Mouse (Mus musculus) adrenal gland, postnatal 14 days (tissue): ENCODE measurements around the gene Gstp3. TPM values are rescaled to one million over a fixed set of nuclear protein-coding genes. Genes with fewer than 3 reads are reported as not detected.
"Not testable (repeated sequence)": the region's sequence is repeated elsewhere in the genome, so short reads cannot be mapped to it uniquely, and the experiment has no call there.

Source experiments
- DNase-seq: peaks from one replicate; pipeline ENCODE4 v3.0.0; 2021; ENCODE audit warnings: mixed read lengths
- total RNA-seq: library from RNA; stranded (reverse); gene quantifications from 2 replicates; pipeline ENCODE4 v1.2.3, GENCODE M21; 2021

The Gstp3 gene
- total RNA-seq, 1 experiment from 2014 or later = 58.0 TPM

DNA sequence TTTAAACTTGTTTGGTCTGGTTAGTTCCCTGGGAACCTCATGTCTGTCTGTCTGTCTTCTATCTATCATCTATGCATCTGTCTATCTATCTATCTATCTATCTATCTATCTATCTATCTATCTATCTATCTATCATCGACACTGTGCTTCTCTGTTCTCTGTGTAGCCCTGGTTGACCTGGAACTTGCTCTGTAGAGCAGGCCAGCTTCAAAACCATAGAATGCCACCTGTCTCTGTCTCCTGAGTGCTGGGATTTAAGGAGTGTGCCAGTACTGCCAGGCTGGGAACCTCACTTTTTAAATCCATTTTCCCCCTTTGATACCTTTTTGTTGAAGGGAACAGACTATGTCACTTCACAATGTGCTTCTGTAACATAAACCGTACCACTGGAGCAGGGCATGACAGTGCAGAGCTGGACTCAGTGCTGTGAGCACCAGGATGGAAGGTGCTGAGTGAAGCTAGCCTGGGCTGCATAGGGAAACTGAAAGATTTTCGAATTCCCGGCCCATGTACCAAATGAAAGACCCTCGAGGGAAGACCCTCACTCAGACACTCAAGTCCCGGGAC is 1.6 kb upstream of the Gstp3 start:
- no peak for DNase-seq

DNA sequence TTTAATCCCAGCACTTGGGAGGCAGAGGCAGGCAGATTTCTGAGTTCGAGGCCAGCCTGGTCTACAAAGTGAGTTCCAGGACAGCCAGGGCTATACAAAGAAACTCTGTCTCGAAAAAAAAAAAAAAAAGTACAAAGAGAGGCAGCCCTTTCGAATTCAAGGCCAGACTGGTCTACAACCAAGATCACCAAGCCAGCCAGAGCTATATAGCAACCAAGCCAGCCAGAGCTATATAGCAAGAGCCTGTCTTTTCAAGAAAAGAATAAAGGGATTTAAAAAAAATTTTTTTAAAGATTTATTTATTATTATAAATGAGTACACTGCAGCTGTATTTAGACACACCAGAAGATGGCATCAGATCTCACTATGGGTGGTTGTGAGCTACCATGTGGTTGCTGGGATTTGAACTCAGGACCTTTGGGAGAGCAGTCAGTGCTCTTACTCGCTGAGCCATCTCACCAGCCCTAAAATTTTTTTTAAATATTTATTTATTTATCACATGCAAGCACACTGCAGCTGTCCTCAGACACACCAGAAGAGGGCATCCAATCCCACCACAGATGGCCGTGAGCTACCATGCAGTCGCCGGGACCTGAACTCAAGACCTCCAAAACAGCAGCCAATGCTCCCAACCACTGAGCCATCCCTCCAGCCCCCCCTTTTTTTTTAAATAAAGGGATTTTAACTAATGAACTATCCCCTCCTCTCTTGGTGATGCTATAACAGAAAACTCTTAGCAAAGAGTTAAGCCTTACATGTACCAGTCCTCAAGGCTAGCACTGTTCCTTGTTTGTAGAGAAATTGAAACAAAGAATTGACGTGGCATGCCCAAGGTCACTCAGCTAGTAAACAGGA is 902 bp upstream of the Gstp3 start:
- DNase-seq = not testable (repeated sequence)

DNA sequence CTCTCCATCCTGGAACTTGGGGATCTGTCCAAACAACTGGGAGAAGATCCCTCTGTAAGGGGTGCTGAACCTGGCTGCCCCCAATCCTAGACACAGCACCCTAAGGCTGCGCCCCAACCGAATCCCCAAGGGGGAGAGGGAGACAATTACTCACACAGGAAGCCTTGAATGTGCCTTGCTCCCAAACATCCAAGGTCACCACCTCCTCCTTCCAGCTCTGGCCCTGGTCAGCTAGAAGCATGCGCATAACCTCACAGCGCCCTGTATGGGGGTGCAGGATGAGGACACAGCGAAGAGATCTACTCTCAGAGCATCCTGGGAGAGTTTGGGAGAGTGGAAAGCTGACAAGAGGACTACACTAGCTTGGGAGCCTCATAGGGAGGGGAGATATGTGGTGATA is 788 bp downstream of the Gstp3 start:
- peak; percentile 67 for DNase-seq

- DNase-seq = no peak
These were observed 1.4 kb downstream of the Gstp3 start for GRCm38 (mm10) chr19:4057962-4058361.

DNA sequence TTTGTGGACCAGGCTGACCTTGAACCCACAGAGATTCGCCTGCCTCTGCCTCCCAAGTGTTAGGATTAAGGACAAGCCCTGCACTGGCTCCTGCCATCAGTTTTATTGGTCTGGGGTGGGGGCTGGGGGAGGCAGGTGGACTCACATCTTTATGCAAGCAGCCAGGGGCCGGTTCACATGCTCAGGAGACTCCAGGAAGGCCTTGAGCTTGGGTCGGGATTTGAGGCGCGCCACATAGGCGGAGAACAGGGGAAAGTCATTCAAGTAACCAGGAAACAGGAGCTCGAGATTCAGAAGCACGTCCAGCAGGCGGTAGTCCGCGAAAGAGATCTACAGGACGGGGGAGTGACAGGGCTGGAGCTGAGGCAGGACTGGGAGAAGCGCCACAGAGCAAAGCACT is 2.0 kb downstream of the Gstp3 start:
- no peak for DNase-seq

DNA sequence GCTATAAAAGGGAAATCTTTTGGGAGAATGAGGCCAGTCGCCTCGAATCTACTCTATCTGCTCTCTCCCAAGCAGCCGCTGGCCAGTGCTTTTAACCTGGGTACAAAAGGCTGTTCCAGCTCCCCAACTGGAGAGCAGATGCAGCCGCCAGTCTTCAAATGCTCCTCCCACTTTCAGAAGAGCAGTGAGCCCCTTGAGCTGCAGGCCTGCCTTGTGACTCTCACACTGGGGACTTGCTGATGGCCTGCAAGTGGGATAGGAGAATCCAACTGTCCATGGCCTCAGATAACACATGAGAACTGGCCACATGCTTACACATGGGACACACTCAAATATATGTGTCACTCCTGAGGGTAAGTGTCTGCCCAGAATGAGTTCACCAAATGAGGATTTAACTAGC is 2.6 kb downstream of the Gstp3 start:
- no peak for DNase-seq

GRCm38 (mm10) chr19:4055947-4056693 is 3.2 kb downstream of the Gstp3 start:
- DNase-seq = no peak

GRCm38 (mm10) chr19:4055216-4055946 is 4.0 kb downstream of the Gstp3 start:
- no peak for DNase-seq

DNA sequence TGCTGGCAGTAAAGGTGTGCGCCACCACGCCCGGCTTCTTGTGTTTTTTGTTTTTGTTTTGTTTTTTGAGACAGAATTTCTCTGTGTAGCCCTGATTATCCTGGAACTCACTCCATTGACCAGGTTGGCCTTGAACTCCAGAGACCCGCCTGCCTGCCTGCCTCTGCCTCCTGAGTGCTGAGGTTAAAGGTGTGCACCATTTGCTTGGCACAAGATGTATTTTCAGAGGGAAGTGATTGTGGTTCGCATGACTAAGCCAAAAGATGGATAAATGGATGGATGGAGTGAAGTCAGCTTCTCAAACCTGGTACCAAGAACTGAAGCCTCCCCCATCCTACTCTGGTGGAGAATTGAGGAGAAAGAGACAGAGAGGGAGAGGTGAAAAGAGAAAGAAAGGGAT is 4.8 kb downstream of the Gstp3 start:
- DNase-seq = no peak

- peak; percentile 3 for DNase-seq
These were observed 6.8 kb downstream of the Gstp3 start for GRCm38 (mm10) chr19:4052516-4053030.

- DNase-seq = peak; percentile 84
These were observed 7.4 kb downstream of the Gstp3 start for GRCm38 (mm10) chr19:4051741-4052515.

- peak; percentile 16 for DNase-seq
These were observed 8.4 kb downstream of the Gstp3 start for GRCm38 (mm10) chr19:4051016-4051415.

GRCm38 (mm10) chr19:4049069-4049468 is 10.3 kb downstream of the Gstp3 start:
- DNase-seq = peak; percentile 1

GRCm38 (mm10) chr19:4047859-4048258 is 11.5 kb downstream of the Gstp3 start:
- DNase-seq = peak; percentile 93

GRCm38 (mm10) chr19:4046866-4047254 is 12.5 kb downstream of the Gstp3 start:
- no peak for DNase-seq

DNA sequence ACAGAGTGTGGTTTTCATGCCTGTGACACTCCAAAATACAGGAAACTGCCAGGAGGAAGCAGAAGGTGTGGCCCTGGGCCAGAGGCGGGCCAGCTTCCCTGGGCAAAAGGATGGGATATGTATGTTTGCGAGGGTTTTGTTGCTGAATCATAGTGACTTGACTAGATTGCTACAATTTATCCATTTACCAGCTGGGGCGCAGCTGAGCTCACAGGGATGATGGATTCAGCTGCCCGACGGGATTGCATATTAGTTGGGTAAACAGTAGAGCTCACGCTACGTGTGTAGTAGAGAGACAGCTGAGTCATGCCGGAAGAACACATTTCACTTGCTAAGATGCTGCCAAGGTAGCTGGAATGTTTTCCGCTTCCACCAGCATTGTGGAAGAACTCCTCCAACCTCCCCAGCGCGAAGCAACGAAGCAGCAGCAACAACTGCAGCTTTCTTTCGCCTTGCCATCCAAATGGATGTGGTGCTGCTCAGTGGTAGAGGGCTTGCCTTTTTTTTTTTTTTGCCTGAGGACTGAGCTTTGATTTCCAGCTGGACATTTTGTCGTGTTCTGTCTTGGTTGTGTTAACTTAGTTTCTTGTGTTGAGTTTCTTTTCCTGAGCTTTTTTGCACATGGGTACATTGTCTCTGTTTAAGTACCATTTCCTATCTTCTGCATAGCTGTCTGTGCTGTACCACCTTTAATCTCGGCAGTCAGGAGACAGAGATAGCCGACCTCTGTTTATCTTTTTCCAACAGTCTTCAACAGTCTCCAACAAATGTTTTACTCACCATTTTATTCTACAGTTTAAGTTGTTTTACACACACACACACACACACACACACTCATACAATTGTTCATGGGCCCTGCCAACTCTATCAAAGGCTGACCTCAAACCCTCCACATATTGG is 13.2 kb downstream of the Gstp3 start, which contains the start of gene Gstp2:
TSS of gene Gstp2 (minus strand) at position 58 of the 900 bp plus-strand sequence.
- peak; percentile 88 for DNase-seq

GRCm38 (mm10) chr19:4044109-4044508 is 15.3 kb downstream of the Gstp3 start:
- DNase-seq = not testable (repeated sequence)

DNA sequence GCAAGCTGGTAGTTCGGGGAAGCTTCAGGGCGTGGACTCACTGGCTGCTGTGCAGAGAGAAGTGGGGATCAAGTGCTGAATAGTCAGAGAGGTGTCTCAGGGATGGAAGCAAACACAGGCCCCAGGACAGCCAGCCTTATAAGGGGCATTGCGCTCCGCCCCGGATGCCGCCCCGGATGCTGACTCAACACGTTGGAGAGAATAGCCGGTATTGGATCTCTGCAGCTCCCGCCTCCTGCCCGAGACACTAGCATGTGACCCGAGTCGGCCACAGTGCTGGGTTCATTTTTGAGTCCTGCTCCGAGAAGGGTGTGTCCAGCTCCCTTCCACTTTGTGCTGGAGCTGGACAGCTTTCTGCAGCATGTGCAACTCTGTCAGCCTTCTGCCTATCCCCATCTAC is 17.2 kb downstream of the Gstp3 start:
- peak; percentile 48 for DNase-seq

GRCm38 (mm10) chr19:4041500-4041899 is 17.9 kb downstream of the Gstp3 start:
- DNase-seq = not testable (repeated sequence)

GRCm38 (mm10) chr19:4040941-4041340 is 18.4 kb downstream of the Gstp3 start:
- not testable (repeated sequence) for DNase-seq
